Mouse (Mus musculus) CH12.LX (cell line): ENCODE data around the gene Cstl1. TPM values are rescaled to one million over a fixed set of nuclear protein-coding genes. Genes with fewer than 3 reads are reported as not detected.

ENCODE experiments used
- DNase-seq: peaks from one replicate; pipeline ENCODE4 v3.0.0-alpha.2; 2013; ENCODE audit errors: extremely low read depth
- H3K27ac ChIP-seq: 2 replicates; pipeline ENCODE4 v1.5.1; 2012; ENCODE audit warnings: low read depth, mild to moderate bottlenecking, control low read depth, moderate library complexity; ENCODE audit not compliant: insufficient read depth
- H3K27me3 ChIP-seq: replicated peaks from 2 replicates; pipeline ENCODE3; 2012; ENCODE audit warnings: inconsistent platforms
- H3K36me3 ChIP-seq, 2 experiments: replicated peaks in 1 of 2; 2 replicates each; pipeline versions ENCODE3 to v1.6.1; 2012; ENCODE audit warnings: inconsistent platforms in 1 of 2, low read length in 1 of 2, mild to moderate bottlenecking in 1 of 2, mixed read lengths in 1 of 2, moderate library complexity in 1 of 2; ENCODE audit not compliant: control insufficient read depth in 1 of 2, insufficient read depth in 1 of 2
- H3K4me1 ChIP-seq, 2 experiments: 2 replicates each; pipeline ENCODE4 v1.6.1; 2012; ENCODE audit warnings: inconsistent platforms in 1 of 2, moderate library complexity in 1 of 2; ENCODE audit not compliant: insufficient read depth in 2 of 2, control insufficient read depth in 1 of 2
- H3K4me2 ChIP-seq: 2 replicates; pipeline ENCODE4 v1.6.1; 2012; ENCODE audit warnings: low read depth, mild to moderate bottlenecking, control low read depth; ENCODE audit not compliant: poor library complexity, insufficient read depth, severe bottlenecking
- H3K4me3 ChIP-seq, 3 experiments: fragments of 150-350 bp in 1 of 3; sonication (generic) in 1 of 3; replicated peaks in 1 of 3; 2 replicates each; pipeline versions ENCODE3 to v1.5.1; 2011 to 2012; ENCODE audit warnings: low read depth in 2 of 3, low read length in 2 of 3, mild to moderate bottlenecking in 2 of 3, moderate library complexity in 2 of 3, control low read depth in 1 of 3, improper control_type of control experiment in 1 of 3, inconsistent platforms in 1 of 3, mixed read lengths in 1 of 3; ENCODE audit not compliant: poor library complexity in 1 of 3
- H3K79me2 ChIP-seq: replicated peaks from 2 replicates; pipeline ENCODE4 v1.6.1; 2012; ENCODE audit warnings: mild to moderate bottlenecking, moderate library complexity; ENCODE audit not compliant: control insufficient read depth, poor library complexity, insufficient read depth, severe bottlenecking; ENCODE audit errors: extremely low read depth
- H3K9ac ChIP-seq: 2 replicates; pipeline ENCODE4 v1.6.1; 2012; ENCODE audit warnings: low read depth, mild to moderate bottlenecking, control low read depth, moderate library complexity; ENCODE audit not compliant: insufficient read depth
- H3K9me3 ChIP-seq: replicated peaks from 2 replicates; pipeline ENCODE3; 2012; ENCODE audit warnings: low read length, inconsistent platforms, mixed read lengths
- BHLHE40 ChIP-seq: IDR thresholded peaks from 2 replicates; pipeline ENCODE4 v1.6.1; 2011; ENCODE audit warnings: mild to moderate bottlenecking, low read depth, low read length, improper control_type of control experiment
- CHD1 ChIP-seq: IDR thresholded peaks from 2 replicates; pipeline ENCODE4 v1.6.1; 2012; ENCODE audit warnings: low read depth, low read length, improper control_type of control experiment, inconsistent platforms
- CTCF ChIP-seq, 2 experiments: IDR thresholded peaks in 1 of 2; conservative IDR thresholded peaks in 1 of 2; 2 replicates each; pipeline ENCODE4 v1.5.1; 2011 to 2012; ENCODE audit warnings: low read depth in 2 of 2, low read length in 2 of 2, improper control_type of control experiment in 1 of 2, inconsistent platforms in 1 of 2, mild to moderate bottlenecking in 1 of 2, moderate library complexity in 1 of 2
- ELF1 ChIP-seq: IDR thresholded peaks from 2 replicates; pipeline ENCODE4 v1.6.1; 2014; ENCODE audit warnings: low read depth, mild to moderate bottlenecking, inconsistent platforms, low read length, improper control_type of control experiment
- EP300 ChIP-seq: IDR thresholded peaks from 2 replicates; pipeline ENCODE4 v1.6.1; 2011; ENCODE audit warnings: low read length, improper control_type of control experiment
- ETS1 ChIP-seq: conservative IDR thresholded peaks from 2 replicates; pipeline ENCODE4 v1.6.1; 2012; ENCODE audit warnings: low read depth, mild to moderate bottlenecking, inconsistent platforms, low read length, improper control_type of control experiment, moderate library complexity
- GABPA ChIP-seq: IDR thresholded peaks from 2 replicates; pipeline ENCODE4 v1.6.1; 2012; ENCODE audit warnings: low read depth, low read length, improper control_type of control experiment, inconsistent platforms; ENCODE audit not compliant: insufficient replicate concordance
- HCFC1 ChIP-seq: IDR thresholded peaks from 2 replicates; pipeline ENCODE4 v1.6.1; 2012; ENCODE audit warnings: low read depth, mild to moderate bottlenecking, inconsistent platforms, low read length, improper control_type of control experiment
- KAT2A ChIP-seq: IDR thresholded peaks from 2 replicates; pipeline ENCODE4 v1.6.1; 2012; ENCODE audit warnings: low read length, improper control_type of control experiment, inconsistent platforms; ENCODE audit not compliant: insufficient replicate concordance
- MAFK ChIP-seq: IDR thresholded peaks from 2 replicates; pipeline ENCODE4 v1.6.1; 2011; ENCODE audit warnings: low read length, improper control_type of control experiment; ENCODE audit not compliant: insufficient replicate concordance
- MAZ ChIP-seq: IDR thresholded peaks from 2 replicates; pipeline ENCODE4 v1.6.1; 2012; ENCODE audit warnings: low read depth, mild to moderate bottlenecking, inconsistent platforms, low read length, improper control_type of control experiment, moderate library complexity
- MEF2A ChIP-seq: IDR thresholded peaks from 2 replicates; pipeline ENCODE4 v1.6.1; 2014; ENCODE audit warnings: low read depth, mild to moderate bottlenecking, inconsistent platforms, low read length, improper control_type of control experiment, borderline replicate concordance
- MXI1 ChIP-seq: IDR thresholded peaks from 2 replicates; pipeline ENCODE4 v1.6.1; 2011; ENCODE audit warnings: mild to moderate bottlenecking, low read depth, low read length, improper control_type of control experiment
- NRF1 ChIP-seq: IDR thresholded peaks from 2 replicates; pipeline ENCODE4 v1.6.1; 2014; ENCODE audit warnings: low read depth, mild to moderate bottlenecking, inconsistent platforms, low read length, improper control_type of control experiment, moderate library complexity
- PAX5 ChIP-seq: IDR thresholded peaks from 2 replicates; pipeline ENCODE4 v1.6.1; 2012; ENCODE audit warnings: low read length, inconsistent platforms, mixed read lengths
- POLR2AphosphoS2 ChIP-seq: IDR thresholded peaks from 2 replicates; pipeline ENCODE4 v1.6.1; 2011; ENCODE audit warnings: low read depth, low read length, improper control_type of control experiment
- SMC3 ChIP-seq: IDR thresholded peaks from 2 replicates; pipeline ENCODE4 v1.6.1; 2011; ENCODE audit warnings: low read depth, low read length, improper control_type of control experiment
- TCF12 ChIP-seq: IDR thresholded peaks from 2 replicates; pipeline ENCODE4 v1.6.1; 2014; ENCODE audit warnings: low read depth, mild to moderate bottlenecking, inconsistent platforms, low read length, improper control_type of control experiment
- ZC3H11A ChIP-seq: IDR thresholded peaks from 2 replicates; pipeline ENCODE4 v1.6.1; 2012; ENCODE audit warnings: low read depth, mild to moderate bottlenecking, inconsistent platforms, low read length, improper control_type of control experiment
- ZKSCAN1 ChIP-seq: IDR thresholded peaks from 2 replicates; pipeline ENCODE4 v1.6.1; 2012; ENCODE audit warnings: low read depth, inconsistent platforms, low read length, improper control_type of control experiment, borderline replicate concordance
- dilution Hi-C: fragments of 300-500 bp; cut with MboI; formaldehyde crosslinking; loops from 2 replicates; pipeline ENCODE4 v1.14.3; 2020; ENCODE audit warnings: low sequenced_read_pairs; ENCODE audit not compliant: extremely low pct_unique_long_range_greater_than_20kb, extremely low pct_ligation_motif_present
- in situ Hi-C: fragments of 300-500 bp; cut with MboI; formaldehyde crosslinking; loops from 3 replicates; pipeline ENCODE4 v1.14.3; 2019; ENCODE audit warnings: low sequenced_read_pairs, low pct_ligation_motif_present, low pct_unique_long_range_greater_than_20kb, mixed read lengths
- polyA plus RNA-seq: library from polyadenylated mRNA; unstranded; fragments of >175 nt; gene quantifications from 2 replicates; pipeline ENCODE4 v1.2.1, GENCODE M21; 2012; ENCODE audit warnings: low read depth; ENCODE audit not compliant: insufficient read length
- total RNA-seq, 2 experiments: library from RNA; depleted of rRNA; stranded (reverse); fragments of 300-350 nt in 1 of 2; fragments of >200 nt in 1 of 2; gene quantifications; 2 replicates each; pipeline ENCODE4 v1.2.3; 2012 to 2014

Cstl1 gene
- total and polyA plus RNA-seq, 3 experiments: not detected

DNA sequence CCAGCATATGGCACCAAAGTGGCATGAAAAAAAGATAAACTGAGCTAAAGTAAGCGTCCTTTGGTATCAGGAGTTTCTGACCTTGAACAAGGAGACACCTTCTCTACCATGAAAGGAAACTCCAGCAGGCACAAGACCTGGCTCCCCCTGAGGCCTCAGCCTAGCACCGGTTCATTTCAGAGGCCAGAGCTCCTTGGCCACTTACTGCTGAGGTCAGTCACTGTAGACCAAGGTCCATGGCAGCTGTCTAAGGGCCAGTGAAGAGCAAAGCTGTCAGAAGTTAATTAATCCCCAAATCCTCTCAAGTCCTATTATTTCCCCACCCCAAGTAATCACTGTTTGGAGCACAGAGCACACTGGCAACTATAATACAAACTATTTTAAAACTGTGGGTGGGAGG lies 33.1 kb upstream of the Cstl1 start:
- dilution Hi-C loops (no loop called here), in situ Hi-C loops (no loop called here)
- H3K4me3 ChIP-seq: no peak overlapping the region
- H3K4me1 ChIP-seq: no peaks in the 10 kb centered on the region
- no peaks in the 10 kb centered on the region for H3K79me2 ChIP-seq
- no peak for TF ChIP-seq SMC3
- TF ChIP-seq MXI1: no peak
- TF ChIP-seq EP300: no peak
- TF ChIP-seq MAZ: no peak
- TF ChIP-seq ELF1: no peak
- no peak for TF ChIP-seq MAFK
- no peak for TF ChIP-seq HCFC1
- TF ChIP-seq ZKSCAN1: no peak
- no peak for TF ChIP-seq TCF12
- no peak for TF ChIP-seq MEF2A
- TF ChIP-seq GABPA: no peak
- no peak for TF ChIP-seq NRF1
- TF ChIP-seq ZC3H11A: no peak
- no peak for TF ChIP-seq ETS1
- no peak for TF ChIP-seq CTCF (conservative IDR thresholded peaks at IDR 0.05 in 1 of 2, IDR thresholded peaks at IDR 0.05 in 1 of 2; ENCODE audit: low read depth in 2 of 2, low read length in 2 of 2)
- no peak for TF ChIP-seq PAX5
- H3K36me3 ChIP-seq: no peaks in the 10 kb centered on the region
- no peak overlapping the region for H3K4me2 ChIP-seq
- no peaks in the 10 kb centered on the region for H3K27me3 ChIP-seq
- H3K9ac ChIP-seq: no peak overlapping the region
- no peak for DNase-seq
- H3K27ac ChIP-seq: no peak overlapping the region
- no peaks in the 10 kb centered on the region for H3K9me3 ChIP-seq

DNA sequence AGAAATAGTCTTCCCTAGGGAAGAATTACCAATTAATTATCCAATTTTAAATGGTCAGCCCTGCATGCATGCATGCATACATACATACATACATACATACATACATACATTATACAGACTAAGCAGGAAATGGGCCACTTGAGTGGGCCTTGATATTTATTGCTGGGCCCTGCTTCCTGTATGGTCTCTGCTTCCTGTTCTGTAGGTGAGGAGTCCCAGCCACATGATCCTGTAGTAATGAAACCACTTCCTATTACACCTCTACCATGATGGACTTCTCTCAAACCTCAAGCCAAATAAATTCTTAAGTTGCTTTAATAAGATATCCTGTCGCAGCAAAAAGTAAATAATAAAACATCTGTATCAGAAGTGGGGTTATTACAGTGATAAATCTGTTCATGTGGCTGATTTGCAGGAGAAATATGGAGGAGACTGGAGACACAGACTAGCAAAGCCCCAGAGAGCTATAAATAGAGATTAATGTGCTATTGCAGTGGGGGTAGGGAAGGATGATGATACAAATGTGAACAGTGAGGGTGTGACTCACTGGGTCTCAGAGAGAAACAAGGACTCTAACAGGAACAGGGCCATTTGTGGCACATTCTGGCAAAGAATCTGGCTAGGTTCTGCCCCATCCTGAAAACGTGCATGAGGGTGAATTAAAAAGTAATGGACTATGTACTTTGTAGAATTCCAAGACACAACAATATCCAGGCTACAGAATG lies 30.7 kb upstream of the Cstl1 start:
- no peak overlapping the region for H3K27ac ChIP-seq
- dilution Hi-C loops: no loop called here
- TF ChIP-seq BHLHE40 (no peak), KAT2A (no peak), CHD1 (no peak), MXI1 (no peak), POLR2AphosphoS2 (no peak)
- TF ChIP-seq, all 38 proteins: peak for 0

More for the DNA sequence above, 30.7 kb upstream of the Cstl1 start:
- in situ Hi-C loops: no loop called here
- no peak for DNase-seq
- Histone ChIP-seq H3K4me3 (no peak overlapping the region), H3K9ac (no peak overlapping the region), H3K27me3 (peaks cover 2% of the 10 kb centered on the region), H3K9me3 (no peaks in the 10 kb centered on the region), H3K36me3 (no peaks in the 10 kb centered on the region), H3K79me2 (no peaks in the 10 kb centered on the region), H3K4me2 (no peak overlapping the region), H3K4me1 (no peaks in the 10 kb centered on the region)
